Mouse (Mus musculus): ENCODE data around the gene Cd6.

The Cd6 gene

DNA sequence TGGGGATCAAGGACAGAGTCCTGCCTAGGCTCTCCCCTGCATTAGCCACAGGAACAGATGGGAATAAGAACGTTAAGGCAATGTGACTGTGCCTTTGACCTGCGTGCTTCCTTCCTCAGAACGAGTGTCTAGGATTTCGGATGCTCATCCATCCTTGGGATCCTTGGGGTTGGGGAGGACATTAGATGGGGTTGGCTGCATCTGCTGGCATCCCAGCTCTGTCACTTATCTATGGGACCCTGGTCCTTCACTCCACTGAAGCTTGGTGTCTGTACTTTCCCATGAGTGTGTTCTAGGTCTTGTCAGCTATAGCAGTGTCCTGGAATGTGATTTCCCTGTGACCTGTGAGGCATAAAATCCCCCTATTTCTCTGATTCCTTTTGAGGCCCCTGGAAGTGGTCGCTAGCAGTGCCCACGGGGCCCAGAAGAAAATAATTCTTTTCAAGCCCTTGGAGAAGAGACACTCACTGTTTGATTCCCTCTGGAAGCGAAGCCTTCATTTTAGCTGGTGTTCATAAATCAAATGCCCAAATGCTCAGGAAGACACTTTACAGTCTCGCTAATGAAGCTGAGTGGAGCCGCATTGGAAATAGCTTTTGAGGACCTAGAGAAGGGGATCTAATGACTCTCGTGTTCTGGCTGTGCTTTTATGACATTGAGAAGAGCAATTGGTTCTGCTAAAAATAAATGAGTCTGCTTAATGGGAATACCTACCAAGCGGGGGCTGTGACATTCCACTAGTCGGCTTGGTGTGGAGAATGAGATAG, 60.2 kb downstream of the Cd6 start:
- Histone ChIP-seq H3K27me3 (ENCODE audit: insufficient read depth, low read length) (peaks cover 4% of the 10 kb centered on the region), H3K4me1 (replicated peaks; ENCODE audit: low read depth, low read length) (no peaks in the 10 kb centered on the region), H3K36me3 (ENCODE audit: insufficient read depth, low read length) (no peaks in the 10 kb centered on the region), H3K9me3 (ENCODE audit: low read length) (no peaks in the 10 kb centered on the region), H3K4me3 (replicated peaks; ENCODE audit: low read length) (no peak overlapping the region)
- TF ChIP-seq POU5F1 (IDR thresholded peaks at IDR 0.05; ENCODE audit: borderline replicate concordance, low read length) (no peak), CTCF (conservative IDR thresholded peaks at IDR 0.05; ENCODE audit: low read length) (no peak), NANOG (IDR thresholded peaks at IDR 0.05; ENCODE audit: borderline replicate concordance, low read length) (no peak)

DNA sequence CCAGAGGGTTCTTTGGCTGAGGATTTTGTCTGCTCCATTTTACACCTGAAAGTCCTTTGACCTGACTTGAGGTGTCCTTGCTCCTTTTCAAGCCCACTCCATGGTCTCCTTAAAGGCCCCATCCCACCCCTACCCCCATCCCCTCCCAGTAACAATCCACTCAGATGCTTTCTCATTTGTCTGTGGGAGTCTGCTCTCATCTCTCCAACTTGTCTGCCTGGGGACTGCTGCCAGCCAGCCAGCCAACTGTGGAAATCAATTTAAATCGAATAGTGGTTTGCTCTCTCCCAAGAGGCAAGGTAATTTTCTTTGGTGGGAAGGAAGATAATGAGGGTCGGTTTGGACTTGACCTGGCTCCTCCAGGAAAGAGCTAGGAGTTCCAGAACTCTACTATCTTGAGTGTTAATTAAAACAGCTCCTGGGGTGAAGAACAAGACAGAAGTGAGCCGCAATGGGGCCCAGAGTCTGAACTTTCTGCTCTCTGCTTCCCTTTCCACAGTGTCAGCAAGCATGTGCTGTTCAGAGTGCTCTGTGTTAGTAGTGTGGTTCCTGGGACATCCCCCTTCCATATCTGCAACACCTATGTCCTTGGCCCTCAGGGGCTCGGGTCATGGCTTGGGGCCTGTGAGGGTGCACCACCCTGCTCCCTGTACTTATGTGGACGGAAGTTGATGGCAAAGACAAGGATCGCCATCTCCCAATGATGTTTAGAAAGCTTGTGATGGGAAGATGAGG, 61.0 kb downstream of the Cd6 start:
- no peaks in the 10 kb centered on the region for H3K9me3 ChIP-seq (ENCODE audit: low read length)
- H3K4me1 ChIP-seq (replicated peaks; ENCODE audit: low read depth, low read length) = no peaks in the 10 kb centered on the region
- no peak overlapping the region for H3K4me3 ChIP-seq (replicated peaks; ENCODE audit: low read length)
- no peak for TF ChIP-seq POU5F1 (IDR thresholded peaks at IDR 0.05; ENCODE audit: borderline replicate concordance, low read length)
- H3K27me3 ChIP-seq (ENCODE audit: insufficient read depth, low read length) = peaks cover 4% of the 10 kb centered on the region
- no peaks in the 10 kb centered on the region for H3K36me3 ChIP-seq (ENCODE audit: insufficient read depth, low read length)

DNA sequence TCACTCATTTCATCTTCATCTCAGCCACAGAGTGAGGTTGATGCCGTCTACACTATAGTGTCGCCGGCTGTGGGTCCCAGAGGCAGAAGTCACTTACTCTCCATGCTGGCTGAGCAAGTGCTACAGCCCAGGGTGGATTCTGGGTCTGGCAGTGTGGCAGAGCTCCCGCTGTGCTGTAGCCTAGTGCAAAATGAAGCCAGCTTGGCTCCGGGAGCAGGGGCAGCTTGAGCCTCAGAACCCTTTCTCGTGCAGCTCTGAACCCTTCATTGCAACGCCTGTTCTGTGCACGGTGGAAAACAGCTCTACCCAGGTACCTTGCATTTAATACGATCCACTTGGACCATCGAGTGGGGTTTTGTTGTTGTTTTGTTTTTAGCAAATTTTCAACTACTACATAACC, 62.2 kb downstream of the Cd6 start:
- no peak overlapping the region for H3K4me3 ChIP-seq (replicated peaks; ENCODE audit: low read length)
- TF ChIP-seq CTCF (conservative IDR thresholded peaks at IDR 0.05; ENCODE audit: low read length) = no peak
- TF ChIP-seq NANOG (IDR thresholded peaks at IDR 0.05; ENCODE audit: borderline replicate concordance, low read length) = no peak
- no peak for TF ChIP-seq POU5F1 (IDR thresholded peaks at IDR 0.05; ENCODE audit: borderline replicate concordance, low read length)
- H3K36me3 ChIP-seq (ENCODE audit: insufficient read depth, low read length) = no peaks in the 10 kb centered on the region
- H3K4me1 ChIP-seq (replicated peaks; ENCODE audit: low read depth, low read length) = no peaks in the 10 kb centered on the region
- no peaks in the 10 kb centered on the region for H3K9me3 ChIP-seq (ENCODE audit: low read length)
- no peaks in the 10 kb centered on the region for H3K27me3 ChIP-seq (ENCODE audit: insufficient read depth, low read length)

DNA sequence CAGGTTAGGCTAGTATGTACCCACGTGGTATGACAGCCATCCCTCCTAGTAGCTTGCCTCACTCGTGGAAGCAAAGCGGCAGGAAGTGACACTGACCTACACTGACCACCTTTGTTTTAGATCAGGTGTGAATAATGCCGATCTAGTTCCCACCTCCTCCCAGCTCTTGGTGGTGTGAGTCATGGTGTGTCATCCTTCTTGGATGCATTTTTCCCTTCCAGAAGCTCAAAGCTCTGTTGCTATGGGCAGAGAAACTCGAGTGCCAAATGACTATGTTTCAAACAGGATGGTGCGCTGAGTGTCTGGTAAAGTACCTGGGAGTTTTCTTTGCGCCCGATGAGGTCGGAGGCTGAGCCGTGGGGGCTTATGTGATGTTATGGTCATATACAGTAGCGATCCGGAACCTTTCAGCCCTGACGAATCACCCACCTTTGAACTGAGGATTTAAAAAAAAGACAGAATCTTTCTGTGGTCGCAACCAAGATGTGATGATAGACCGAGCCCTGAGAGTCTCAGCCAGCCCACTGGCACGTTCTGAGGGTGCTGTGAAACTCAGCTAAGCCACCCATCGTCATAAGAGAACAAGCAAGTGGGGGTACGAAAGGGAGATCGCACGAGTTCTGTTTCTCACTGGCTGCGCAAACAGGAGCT, 66.4 kb downstream of the Cd6 start:
- Histone ChIP-seq H3K27me3 (ENCODE audit: insufficient read depth, low read length) (0 out of 2 replicates have a peak, but pooled peaks cover 4% of the 10 kb centered on the region), H3K9me3 (ENCODE audit: low read length) (no peaks in the 10 kb centered on the region), H3K4me1 (replicated peaks; ENCODE audit: low read depth, low read length) (no peaks in the 10 kb centered on the region), H3K4me3 (replicated peaks; ENCODE audit: low read length) (no peak overlapping the region), H3K36me3 (ENCODE audit: insufficient read depth, low read length) (no peaks in the 10 kb centered on the region)
- TF ChIP-seq CTCF (conservative IDR thresholded peaks at IDR 0.05; ENCODE audit: low read length) = no peak
- no peak for TF ChIP-seq NANOG (IDR thresholded peaks at IDR 0.05; ENCODE audit: borderline replicate concordance, low read length)
- no peak for TF ChIP-seq POU5F1 (IDR thresholded peaks at IDR 0.05; ENCODE audit: borderline replicate concordance, low read length)

DNA sequence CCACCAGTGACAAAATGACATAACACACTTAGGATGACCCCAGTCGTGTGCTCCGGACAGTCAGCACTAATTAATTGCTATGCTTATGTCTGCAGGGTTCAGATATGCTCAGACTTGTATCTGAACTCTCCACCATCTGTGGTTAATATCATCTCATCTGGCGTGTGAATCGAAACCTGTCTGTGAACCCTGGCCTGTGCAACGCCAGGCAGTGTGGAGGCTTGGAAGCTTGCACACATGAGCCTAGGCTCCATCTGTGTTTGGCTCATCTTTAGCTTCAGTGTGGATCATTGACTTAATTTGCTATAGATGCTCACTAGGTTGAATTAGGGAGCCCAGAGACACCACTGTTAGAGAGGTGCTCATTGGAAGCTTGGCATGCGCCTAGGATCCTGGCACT, 67.4 kb downstream of the Cd6 start:
- Histone ChIP-seq H3K27me3 (ENCODE audit: insufficient read depth, low read length) (0 out of 2 replicates have a peak, but pooled peaks cover 4% of the 10 kb centered on the region), H3K36me3 (ENCODE audit: insufficient read depth, low read length) (no peaks in the 10 kb centered on the region), H3K9me3 (ENCODE audit: low read length) (no peaks in the 10 kb centered on the region), H3K4me3 (replicated peaks; ENCODE audit: low read length) (no peak overlapping the region), H3K4me1 (replicated peaks; ENCODE audit: low read depth, low read length) (no peaks in the 10 kb centered on the region)
- TF ChIP-seq POU5F1 (IDR thresholded peaks at IDR 0.05; ENCODE audit: borderline replicate concordance, low read length) = no peak
- TF ChIP-seq NANOG (IDR thresholded peaks at IDR 0.05; ENCODE audit: borderline replicate concordance, low read length) = no peak

DNA sequence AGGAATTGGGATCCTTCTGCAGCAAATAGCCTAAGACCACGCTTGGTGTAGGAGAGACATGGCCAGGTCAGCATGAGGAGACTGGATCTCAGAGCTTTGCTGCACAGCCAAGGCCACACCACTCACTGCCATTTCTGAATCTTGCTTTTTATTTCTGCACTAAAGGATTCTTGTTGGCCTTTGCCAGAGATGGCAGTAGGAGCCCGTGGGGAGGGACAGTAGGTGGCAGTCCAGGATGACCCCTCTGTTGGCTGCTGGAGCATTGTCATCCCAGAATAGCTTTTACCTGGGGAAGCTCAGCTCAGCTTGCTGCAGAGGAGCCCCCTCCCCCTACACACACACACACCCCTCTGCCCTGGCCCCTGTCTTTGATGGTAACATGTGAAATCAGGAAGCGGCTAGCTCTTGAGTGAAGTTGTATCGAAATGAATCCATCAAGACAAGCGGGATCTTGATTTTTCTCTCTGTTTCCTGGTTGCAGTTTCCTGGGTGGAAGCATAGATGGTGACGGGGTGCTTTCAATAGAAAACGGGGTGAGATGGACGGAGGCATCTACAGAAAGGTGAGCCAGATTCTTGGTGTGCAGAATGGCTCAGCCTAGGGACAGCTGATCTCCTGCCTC, 68.0 kb downstream of the Cd6 start:
- Histone ChIP-seq H3K36me3 (ENCODE audit: insufficient read depth, low read length) (no peaks in the 10 kb centered on the region), H3K4me1 (replicated peaks; ENCODE audit: low read depth, low read length) (no peaks in the 10 kb centered on the region), H3K27me3 (ENCODE audit: insufficient read depth, low read length) (0 out of 2 replicates have a peak, but pooled peaks cover 4% of the 10 kb centered on the region), H3K4me3 (replicated peaks; ENCODE audit: low read length) (no peak overlapping the region), H3K9me3 (ENCODE audit: low read length) (no peaks in the 10 kb centered on the region)
- no peak for TF ChIP-seq POU5F1 (IDR thresholded peaks at IDR 0.05; ENCODE audit: borderline replicate concordance, low read length)
- TF ChIP-seq NANOG (IDR thresholded peaks at IDR 0.05; ENCODE audit: borderline replicate concordance, low read length) = no peak
- TF ChIP-seq CTCF (conservative IDR thresholded peaks at IDR 0.05; ENCODE audit: low read length) = no peak

DNA sequence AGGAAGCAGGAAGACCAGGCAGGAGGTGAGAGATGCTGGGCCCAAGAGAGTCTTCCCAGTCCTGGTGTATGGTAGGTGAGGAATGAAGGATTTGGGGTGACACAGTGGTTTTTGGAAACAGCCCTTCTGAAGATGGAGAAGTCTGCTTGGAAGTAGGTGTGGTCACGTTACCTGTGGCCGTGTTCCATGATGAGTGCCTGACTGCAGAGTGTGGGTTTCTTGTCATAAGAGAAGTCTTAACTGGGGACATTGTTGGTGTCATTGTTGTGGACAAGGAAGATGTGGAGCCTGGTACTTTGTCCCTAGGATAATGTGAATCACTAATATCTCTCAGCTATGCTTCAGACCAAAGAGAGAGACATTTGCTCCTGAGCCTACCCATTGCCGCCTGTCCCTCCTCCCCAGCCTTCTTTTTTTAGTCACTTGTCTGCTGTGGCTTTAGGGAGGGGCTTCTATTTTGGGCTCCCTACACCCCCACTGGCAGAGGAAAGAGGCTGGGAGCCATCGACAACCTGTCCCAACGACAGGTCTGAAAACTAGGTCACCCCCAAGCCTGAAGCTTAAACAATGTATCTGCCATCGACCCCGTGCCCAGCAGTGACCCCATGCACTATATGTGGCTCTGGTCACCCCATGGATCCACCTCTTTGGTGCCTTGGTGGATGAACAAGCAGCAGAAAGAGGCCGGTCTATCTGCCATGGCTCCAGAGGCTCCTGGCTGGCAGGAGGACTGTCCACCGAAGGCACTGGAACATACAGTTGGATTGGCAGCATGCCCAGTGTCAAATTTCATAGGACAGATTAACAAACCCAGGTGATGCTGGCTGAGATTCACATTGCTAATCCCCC, 69.7 kb downstream of the Cd6 start:
- 0 out of 2 replicates have a peak, but pooled peaks cover 4% of the 10 kb centered on the region for H3K27me3 ChIP-seq (ENCODE audit: insufficient read depth, low read length)
- H3K9me3 ChIP-seq (ENCODE audit: low read length) = no peaks in the 10 kb centered on the region
- no peak overlapping the region for H3K4me3 ChIP-seq (replicated peaks; ENCODE audit: low read length)
- no peaks in the 10 kb centered on the region for H3K36me3 ChIP-seq (ENCODE audit: insufficient read depth, low read length)
- TF ChIP-seq CTCF (conservative IDR thresholded peaks at IDR 0.05; ENCODE audit: low read length) (no peak), NANOG (IDR thresholded peaks at IDR 0.05; ENCODE audit: borderline replicate concordance, low read length) (no peak), POU5F1 (IDR thresholded peaks at IDR 0.05; ENCODE audit: borderline replicate concordance, low read length) (no peak)
- H3K4me1 ChIP-seq (replicated peaks; ENCODE audit: low read depth, low read length) = no peaks in the 10 kb centered on the region

Measured in E14TG2a.4 (cell line).